Mouse (Mus musculus) thymus, postnatal 14 days (tissue): ENCODE measurements around the gene Camk2g.

Experiments
- DNase-seq: peaks from one replicate; pipeline ENCODE4 v3.0.0; 2021

Gene Camk2g

DNA sequence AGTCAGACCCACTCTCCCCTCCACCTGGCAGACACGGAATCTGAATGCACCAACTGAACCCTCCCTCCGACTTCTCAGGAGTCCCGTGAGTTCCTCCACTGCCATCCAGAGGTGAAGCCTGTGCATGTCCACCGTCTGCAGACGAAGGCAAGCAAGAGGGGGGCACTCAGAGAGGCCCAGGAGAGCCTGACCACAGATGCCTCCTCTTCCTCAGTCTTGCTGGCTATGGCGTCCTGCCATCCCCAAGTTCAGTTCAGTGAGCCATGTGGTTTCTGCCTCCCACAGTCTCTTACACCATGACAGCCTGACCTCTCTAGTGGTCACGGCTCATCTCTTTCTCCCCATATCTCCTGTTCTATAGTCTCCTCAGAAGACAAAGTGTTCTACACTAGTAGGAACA, 9.2 kb downstream of the Camk2g start:
- DNase-seq = peak; percentile 57

DNA sequence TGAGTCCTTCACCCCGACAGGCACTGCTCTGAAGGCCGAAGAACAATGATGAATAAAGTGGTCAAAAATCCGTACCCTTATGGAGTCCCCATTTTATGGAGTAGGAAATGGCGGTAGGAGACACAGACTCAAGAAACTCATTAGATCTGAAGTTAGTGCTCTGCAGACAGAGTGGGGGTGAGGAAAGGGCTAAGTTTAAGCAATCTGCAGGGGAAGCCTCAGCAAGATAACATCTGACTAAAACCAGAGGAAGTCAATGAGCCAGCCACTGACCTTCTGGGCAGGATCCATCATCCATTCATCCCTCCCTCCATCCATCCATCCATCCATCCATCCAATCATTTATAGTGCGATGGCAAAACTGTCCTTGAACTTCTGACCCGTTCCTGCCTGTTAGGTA, 10.4 kb downstream of the Camk2g start:
- DNase-seq = no peak

DNA sequence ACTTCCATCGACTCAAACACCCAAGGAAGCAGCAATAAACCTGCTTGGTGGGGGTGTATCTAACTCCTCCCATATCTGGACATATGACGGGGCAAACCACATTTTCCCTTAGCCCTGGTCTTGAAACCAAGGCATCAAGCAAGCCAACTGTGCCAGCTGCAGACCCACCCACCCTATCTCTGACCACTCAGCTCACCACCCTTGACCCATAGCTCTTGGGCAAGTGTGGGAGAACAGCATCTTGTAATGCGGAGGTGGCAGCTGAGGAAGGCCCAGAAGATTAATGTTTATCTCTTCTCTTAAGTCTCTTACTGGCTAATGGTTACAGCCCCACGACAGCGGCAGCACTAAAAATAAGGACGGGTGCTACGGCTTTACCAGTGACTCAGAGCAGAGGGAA, 11.0 kb downstream of the Camk2g start:
- no peak for DNase-seq

DNA sequence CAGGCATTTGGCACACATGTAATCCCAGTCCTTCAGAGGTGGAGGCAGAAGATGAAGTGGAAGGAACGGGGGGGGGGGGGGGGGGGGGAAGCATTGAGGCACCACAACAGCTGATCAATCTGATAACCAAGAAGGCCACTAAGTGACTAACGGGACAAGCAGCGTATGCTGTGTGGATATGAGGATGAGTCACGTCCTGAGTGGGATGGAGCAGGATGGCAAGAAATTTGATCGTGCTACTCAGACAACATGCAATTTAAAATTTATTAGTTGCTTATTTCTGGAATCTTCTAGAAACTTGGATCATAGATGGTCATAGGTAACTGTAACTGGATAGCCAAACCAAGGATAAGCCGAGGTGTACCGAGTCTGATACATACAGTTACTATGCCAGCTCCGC, 13.7 kb downstream of the Camk2g start:
- no peak for DNase-seq

DNA sequence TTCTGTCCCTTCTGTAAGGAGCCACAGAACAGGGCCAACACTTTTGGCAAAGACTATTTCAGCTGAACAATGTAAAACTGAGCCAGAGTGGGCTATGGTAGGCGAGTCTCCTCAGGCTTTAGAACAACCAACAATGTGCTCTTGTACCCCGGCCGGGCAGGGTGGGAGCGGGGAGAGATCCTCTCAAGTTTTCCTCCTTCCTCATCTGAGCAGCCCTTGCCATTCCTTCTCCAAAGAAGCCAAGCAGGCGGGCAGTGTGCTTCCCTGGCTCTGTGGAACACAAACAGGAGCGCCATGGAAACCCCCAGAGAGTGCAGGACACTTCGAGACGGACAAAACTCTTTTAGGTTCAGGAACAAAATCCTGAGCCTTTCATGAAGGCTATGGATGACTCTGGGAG, 15.4 kb downstream of the Camk2g start:
- DNase-seq = no peak

DNA sequence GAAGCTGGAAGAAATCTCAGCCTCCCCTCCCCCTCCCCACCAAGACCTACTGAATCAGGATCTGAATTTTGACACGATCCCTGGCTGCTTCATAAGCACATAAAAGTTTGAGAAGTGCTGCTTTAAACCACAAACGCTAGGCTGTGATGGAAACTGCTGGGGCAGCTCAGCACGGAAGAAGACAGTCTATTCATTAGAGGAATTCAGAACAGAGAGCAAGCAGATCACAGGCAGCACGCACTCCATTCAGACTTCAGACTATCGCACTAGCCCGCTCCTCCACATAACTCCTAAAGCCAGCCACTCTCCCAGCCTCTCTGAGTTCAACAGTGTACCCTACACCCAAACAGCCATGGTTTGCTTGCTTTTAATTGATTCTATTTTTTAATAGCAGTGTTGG, 18.2 kb downstream of the Camk2g start:
- no peak for DNase-seq

DNA sequence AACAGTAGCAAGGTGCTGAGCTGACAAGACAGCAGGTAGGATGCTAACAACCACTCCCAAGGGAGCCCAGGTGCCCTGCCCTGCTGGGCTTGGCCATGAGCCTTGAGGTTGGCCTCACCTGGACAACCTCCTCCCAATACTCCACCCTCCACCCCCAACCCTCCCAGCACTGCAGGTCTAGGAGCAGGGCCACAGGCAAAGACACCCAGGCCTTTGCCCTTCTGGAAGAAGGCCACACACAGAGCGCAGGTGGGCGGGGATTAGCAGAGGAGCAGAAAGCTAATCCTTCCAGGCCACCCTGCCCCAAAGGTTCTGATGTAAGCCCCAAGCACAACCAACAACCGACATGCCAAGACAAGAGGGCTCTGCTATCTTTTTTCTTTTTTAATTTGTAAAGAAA, 20.5 kb downstream of the Camk2g start:
- DNase-seq = no peak

DNA sequence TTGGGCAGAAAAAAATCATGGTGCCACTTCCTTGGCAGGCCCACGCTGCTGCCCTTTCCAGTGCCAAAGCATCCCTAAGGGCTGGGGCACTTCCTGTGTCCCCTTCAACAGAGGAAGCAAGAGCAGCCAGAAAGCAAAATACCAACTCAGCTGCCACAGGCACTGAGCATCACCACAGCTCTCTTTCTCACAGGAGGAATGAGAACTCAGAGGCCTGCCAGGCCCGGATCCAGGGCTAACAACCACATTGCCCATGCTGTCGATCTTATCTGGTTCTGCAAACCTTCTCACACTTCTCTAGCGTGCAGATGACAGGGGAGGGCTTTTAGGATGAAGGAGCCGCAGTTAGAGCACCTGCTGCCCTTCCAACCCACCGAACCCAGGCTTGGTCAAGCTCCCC, 21.1 kb downstream of the Camk2g start:
- no peak for DNase-seq

DNA sequence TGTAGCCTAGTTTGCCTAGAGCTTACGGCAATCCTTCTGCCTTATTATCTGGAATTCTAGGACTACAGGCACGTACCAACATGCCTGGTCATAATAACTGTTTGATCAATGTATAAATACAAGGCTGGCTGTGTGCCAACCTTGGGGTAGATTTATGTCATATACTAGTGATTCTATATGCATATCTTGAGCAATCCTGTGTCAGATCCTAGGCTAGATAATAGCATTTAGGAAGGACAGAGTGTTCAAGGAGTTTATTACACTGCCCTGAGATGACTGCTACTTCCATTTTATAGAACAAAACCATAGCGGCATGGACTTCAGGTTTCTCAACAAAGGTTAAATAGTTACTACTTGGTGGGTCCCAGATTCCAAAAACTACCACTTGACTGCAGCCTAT, 21.9 kb downstream of the Camk2g start:
- DNase-seq = no peak

DNA sequence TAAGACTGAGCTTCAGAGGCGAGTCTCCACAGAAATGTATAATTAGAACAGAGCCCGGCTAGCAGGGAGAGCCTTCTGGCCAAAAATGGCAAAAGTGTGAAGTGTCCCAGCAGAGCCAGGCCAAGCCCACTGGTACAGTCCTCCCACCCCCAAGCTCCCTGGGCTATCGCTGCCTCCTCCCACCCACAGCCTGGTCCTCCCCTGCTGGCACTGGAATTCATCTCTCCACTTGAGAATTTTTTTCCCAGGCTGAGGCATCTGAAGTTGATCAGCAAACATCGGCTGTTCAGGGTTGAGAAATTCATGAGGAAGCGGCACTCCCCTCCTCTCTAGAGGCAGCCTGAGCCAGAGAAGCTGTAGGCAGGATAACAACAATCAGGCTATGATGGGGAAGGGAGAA, 25.3 kb downstream of the Camk2g start:
- no peak for DNase-seq

DNA sequence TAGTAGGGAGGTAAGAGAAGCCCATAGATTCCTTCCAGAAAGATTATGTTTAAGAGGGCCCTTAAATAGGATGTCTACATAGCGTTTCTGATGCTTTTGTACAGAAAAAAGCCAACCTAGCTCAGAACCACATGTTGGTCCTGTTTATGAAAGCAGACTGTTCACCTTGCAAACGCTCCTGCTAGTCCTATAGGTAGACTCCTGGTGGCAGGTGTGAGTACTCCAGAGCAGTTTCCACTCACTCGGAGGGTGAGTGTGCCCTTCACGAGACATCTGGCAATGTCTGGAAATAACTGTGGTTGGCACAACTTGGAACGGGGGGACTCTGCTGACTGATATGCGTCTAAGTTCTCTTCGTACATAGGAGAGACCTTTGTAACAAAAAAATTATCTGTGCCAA, 26.0 kb downstream of the Camk2g start:
- DNase-seq = no peak

DNA sequence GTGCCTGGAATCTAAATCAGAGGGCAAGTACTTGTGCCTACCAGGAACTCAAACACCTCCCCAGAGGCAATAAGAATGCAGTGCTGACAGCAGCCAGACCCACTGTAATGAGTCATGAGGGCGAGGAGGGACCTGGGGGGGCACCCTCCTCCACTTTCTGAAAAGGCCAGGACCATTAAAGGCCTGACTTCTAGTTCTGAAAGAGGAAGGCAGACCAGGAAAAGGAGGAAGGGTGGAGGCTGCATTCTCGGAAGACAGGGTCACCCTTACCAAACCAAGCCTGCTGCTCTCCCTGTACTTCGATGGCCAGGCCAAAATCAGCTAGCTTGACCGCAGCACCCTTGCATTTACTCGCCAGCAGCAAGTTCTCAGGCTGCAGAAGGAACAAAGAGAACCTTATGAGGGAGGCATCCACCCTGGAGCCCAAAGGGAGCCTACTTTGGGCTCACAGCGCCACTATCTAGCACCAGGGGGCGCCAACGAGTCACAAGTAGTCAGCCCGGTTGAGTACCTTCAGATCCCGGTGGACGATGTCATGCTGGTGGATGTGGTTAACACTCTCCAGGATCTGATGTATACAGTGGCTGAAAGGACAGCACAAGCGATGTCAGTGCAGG, 28.1 kb downstream of the Camk2g start:
- DNase-seq = peak; percentile 88

DNA sequence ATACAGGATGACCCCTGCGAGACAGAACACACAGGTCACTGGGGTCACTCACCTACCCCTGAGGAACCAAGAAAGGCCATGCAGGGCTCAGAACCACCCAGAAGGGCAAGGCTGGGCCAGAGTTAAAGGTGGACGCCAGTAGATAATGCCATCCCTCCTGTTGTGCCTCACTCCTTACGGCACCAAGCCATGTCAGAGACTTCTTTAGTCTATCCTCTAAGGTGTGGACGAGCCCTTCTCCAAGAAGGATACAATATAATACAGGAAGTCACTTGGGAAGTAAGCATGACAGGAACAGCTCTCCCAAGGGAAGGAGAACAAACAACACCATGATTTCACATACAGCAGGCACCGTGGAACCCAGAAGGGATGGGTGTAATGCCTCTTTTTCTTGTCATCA, 28.9 kb downstream of the Camk2g start:
- DNase-seq = no peak

DNA sequence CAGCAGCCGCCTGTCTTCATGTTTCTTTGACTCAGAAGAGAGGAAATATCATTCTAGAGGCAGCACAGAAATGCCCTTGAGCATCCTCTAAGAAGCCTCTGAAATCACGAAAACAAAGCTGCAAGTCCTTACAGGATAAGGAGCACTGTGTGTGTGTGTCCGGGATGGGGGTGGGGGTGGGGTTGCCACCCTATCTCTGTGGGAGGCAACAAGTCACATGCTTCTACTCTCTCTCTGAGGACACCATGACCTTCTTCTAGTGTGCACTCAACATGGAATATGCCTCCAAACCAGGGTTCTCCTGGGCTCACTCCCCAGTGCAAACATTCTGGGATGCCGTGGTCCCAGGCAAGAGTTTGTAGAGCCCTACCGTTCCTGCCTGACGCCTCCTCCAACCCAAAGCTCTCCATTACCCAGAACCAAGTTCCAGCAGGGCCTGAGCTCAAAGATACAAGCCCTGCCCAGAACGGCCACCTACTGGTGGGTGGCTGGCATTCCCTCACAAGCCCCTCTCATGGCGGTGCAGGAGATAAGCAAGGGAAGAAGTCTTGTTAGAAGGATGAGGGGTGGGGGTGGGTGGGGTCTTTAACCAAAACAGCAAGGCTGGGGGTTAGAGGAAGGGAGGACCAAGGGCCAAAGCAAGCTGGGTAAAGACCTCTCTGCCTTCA, 35.0 kb downstream of the Camk2g start:
- no peak for DNase-seq

DNA sequence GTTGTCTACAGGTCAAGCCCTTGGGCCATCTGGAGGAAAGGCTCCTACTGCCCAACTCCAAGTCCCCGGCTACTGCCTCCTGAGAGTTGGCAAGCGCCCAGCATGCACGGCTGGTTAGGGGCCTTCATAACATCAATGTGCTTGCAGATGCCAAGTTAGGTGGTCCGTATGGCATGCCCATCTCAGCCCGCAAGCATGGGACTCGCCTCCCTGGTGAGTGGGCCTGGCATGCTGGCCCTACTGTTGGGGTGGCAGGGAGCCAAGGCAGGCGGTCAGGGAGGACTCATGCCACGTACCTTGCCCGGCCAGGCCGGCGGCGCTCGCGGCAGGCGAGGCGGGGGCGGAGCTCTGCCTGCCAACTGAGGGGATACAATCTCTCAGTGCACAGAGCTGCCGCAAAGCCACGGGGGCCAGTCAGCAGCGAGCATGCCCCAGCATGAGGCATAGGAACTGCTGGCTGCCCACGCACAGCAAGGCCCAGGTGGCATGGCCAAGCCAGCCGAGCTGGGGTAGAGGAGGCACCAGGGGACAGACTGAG, 36.4 kb downstream of the Camk2g start:
- no peak for DNase-seq

DNA sequence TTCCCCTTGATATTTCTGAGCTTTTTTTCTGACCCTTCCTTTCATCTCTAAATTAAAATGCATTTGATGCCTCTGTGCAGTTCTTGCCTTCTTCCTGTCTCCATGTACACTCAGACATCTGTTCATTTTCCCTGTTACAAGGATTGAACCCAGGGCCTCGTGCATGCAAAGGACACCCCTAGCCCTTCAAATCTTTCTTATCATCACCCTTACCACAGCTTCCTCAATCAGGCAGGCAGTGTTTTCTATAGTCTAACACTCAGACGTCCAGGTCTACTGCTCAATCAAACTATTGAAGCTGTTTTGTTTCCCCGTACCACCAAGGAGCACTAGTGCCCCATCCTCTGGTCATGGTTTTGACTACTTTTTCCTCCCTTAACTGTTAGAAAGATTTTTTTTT, 40.1 kb downstream of the Camk2g start:
- no peak for DNase-seq

DNA sequence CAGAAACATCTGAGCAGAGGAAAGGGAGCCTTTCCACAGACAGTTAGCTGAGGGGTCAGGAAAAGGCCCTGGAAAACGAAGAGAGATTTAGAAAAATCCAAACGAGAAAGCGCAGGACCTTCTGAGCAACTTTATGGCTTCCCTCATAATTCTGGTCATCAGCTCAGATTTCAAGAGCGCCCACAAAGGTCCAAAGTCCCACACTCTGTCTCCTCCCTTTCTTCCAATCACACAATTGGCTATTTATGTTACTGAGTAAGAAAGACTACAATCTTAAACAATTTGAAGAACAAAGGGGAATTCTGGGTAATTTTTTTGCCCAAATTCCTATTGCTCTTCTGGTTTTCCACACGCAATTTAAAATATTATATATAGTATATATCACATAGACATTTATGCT, 43.4 kb downstream of the Camk2g start:
- DNase-seq = no peak

DNA sequence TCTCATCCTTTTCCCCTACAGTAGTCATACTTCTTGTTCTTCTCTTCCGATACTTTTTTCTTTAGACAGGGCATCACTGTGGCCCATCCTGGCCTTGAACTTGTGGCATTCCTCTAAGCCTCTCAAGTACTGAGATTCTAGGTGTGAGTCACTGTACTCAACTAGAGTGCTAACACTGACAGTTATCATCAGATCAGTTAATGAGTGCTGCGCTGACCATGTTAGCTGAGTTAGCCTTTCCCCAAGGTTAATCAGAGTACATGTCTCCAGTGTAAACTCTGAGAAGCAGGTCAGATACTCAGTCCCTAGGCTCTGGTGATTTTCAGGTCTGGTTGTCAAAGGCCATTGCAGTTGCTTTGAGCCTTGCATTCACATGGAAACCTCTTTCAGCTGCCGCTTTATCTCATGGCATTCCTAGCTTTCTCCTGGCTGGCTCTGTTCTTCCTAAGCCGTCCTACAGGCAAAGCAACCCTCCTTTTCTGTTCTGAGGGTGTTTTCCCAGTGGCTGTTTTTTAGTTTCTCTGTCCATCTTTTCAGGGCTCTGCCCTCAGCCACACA, 44.3 kb downstream of the Camk2g start:
- no peak for DNase-seq

DNA sequence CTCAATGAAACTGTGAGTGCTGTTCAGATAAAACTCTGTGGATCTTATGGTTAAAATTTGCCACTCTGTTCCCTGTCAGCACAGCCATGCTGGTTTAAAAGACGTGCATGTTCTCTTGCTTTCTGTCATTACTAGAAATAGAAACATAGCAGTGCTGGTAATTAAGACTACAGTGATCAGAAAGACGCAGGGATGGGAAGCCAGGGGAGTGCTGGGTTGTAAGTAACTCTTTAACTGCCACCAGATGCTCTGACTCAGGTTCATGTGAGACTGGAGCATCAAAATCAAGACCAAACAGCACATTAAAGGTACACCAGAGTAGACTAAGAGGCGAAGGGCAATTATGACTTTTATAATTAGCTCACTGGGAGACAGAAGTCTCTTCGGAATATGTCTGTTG, 45.5 kb downstream of the Camk2g start:
- DNase-seq = no peak

DNA sequence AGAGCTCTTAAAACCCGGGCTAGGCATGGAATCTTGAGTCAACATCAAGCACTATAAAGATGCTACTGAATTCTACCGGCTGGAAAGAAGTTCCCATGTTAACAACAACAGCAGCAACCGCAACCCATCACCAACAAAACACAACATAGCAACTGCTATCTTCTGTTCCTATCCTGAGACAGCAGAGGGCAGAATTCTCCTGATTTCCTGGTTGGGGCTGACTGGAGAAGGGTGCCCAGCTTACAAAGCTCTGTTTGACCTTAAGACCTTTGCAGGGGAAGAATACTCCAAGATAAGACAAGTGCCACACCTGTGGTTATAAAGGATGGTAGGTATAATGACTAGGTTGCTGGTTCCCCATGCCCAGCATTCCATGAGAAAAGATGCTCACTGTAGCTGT, 47.0 kb downstream of the Camk2g start:
- DNase-seq = no peak

DNA sequence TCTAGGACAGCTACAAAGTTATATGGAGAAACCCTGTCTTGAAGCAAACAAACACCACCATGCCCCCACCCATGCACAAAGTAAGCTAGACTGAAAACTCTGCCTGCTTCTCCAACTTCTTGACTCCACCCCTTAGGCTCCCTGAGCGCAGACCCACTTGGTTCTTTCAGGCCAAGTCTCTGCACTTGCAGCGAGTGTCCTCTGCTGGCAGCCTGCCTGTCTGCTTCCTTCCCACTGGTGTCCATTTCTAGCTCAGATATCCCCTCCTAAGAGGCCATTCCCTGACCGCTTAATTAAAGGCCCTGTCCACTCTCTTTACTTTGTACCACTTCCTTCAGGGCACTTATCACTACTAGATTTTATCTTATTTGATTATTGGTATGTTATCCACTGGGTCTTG, 50.3 kb downstream of the Camk2g start:
- DNase-seq = no peak

DNA sequence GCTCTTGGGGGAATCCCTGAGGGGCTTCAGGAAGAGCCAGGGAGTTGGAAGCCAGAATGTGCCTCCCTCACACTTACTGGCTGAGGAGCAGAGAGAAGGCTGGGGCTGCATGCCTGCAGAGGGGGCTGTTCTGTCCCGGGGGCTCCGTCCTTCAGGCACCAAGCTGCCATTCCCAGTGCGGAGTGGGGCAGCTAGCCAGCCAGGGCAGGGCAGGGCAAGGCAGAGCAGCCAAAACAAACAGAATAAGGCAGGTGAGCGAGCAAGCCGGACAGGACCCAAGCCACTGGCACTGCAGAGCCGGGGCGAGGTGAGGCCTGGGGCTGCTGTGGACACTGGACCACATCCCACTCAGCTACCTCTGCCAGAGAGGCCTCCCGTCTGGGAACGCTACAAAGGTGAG, 52.6 kb downstream of the Camk2g start:
- no peak for DNase-seq

DNA sequence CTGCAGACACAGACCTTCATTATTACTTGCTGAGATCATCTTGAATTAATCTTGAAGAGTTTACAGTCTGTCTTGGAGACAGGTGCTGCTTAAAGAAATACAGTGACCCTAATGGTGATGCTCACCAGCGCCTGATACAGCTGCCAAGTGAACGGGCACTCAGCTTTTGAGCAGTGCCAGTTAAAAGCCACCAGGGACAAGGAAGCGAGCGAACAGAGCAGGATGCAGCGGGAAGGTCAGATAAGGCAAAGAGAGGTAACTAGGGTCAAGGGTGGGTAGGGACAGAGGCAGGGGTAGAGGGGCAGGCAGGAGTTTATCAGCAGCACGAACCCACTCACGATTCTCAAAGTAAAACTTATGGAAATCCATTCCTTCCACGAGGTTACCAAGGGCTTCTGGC, 55.4 kb downstream of the Camk2g start:
- DNase-seq = no peak

DNA sequence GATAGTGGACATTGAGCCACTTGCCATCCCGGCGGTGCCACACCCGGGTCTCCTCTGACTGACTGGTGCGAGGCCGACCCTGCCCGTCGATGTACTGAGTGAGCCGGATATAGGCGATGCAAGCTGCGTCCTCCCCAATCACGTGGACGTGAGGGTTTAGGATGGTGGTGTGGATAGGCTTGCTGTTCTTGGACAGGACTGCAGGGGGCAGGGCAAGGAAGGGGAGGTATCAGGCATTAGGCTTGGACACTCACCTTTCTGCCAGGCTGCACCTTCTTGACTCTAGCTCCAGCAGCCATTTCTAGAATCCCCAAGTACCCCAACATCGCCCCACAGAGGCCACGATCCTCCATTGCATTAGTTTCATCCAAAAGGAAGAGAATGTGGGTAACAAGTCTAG, 56.6 kb downstream of the Camk2g start:
- peak; percentile 26 for DNase-seq

DNA sequence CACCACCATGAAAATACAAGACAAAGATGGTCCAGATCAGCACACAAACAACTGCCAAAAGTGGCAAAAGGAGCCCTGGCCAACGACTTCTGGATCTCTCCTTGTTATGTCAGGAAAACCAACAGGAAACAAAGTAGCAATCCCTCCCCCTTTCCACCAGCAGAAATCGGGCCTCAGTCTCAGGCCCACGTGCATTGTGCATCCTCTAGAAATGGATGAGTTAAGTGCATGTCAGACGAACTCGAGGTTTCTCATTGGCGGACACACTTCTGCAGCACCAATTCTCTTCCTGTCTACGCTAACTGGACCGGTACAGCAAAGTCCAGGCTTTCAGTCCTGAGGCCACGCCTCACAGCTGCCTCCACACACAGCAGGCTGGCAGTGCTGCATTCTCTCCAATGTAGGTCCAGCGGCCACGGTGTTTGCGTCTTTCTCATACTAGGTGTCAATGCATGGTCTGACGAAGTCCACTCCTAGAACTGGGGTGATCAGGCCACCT, 57.9 kb downstream of the Camk2g start:
- DNase-seq = no peak
